Mouse (Mus musculus): ENCODE results near the gene Mtnr1a.
"Not testable (repeated sequence)": the region's sequence is repeated elsewhere in the genome, so short reads cannot be mapped to it uniquely, and the experiment has no call there.

Gene Mtnr1a

DNA sequence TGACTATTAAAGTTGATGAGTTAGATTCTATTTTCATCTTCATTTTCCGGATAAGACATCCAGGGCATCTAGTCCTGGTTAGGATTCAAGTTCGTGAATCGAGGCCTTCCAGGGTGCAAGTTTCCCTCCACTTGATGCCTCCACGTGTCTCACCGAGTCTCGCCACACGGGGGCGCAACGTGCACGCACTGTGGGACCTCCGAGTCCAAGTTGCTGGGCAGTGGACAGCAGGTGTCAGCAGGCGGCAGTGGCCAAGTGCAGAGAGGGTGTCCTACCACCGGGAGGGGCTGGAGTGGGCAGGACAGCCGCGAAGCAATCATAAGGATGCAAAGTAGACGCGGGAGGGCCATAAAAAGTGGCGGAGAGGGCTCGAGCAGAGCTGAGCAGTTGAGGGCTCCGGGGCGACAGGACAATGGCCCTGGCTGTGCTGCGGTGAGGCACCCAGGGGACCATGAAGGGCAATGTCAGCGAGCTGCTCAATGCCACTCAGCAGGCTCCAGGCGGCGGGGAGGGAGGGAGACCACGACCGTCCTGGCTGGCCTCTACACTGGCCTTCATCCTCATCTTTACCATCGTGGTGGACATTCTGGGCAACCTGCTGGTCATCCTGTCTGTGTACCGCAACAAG, at the start of gene Mtnr1a:
Gene Mtnr1a (plus strand): TSS at position 379 of the 628 bp plus-strand sequence.
- in situ Hi-C loops (cut with MboI): no loop called here

DNA sequence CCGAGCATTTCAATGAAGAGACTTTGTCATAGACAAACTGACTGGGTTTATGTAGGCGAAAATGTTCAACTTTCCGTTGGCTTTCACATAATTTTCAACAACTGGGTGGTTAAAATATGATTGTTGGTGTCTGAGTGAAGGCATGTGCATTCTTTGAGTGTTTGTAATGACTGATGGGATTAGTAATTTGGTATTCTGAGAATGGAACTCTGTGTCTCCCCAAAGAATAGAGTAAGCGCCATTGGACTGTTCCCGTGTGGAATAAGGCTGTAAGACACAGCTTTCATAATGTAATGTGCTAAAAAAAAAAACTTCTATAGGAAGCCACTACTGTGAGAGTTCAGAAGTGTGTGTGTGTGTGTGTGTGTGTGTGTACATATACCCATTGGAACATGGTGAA, 49.7 kb upstream of the Mtnr1a start:
- in situ Hi-C loops (cut with MboI): no loop called here

DNA sequence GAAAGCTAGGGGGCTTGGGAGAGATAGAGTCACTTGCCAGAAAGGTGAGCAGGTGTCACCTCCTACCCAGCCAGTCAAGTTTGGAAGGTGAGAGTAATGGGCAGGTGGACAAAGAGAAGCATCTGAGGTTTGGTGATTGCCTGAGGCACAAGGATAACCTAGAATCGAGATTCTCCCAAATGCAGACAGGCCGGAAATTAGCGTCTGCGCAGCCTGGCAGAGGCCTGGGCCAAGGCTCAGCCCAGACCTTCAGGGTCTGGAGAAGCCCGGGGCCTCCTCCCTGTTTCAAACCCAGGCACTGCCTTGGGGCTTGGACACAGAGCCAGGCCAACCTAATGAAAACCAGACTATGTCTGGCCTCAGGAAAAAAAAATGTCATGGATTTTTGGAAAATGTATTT, 47.8 kb upstream of the Mtnr1a start:
- in situ Hi-C loops (cut with MboI): no loop called here

DNA sequence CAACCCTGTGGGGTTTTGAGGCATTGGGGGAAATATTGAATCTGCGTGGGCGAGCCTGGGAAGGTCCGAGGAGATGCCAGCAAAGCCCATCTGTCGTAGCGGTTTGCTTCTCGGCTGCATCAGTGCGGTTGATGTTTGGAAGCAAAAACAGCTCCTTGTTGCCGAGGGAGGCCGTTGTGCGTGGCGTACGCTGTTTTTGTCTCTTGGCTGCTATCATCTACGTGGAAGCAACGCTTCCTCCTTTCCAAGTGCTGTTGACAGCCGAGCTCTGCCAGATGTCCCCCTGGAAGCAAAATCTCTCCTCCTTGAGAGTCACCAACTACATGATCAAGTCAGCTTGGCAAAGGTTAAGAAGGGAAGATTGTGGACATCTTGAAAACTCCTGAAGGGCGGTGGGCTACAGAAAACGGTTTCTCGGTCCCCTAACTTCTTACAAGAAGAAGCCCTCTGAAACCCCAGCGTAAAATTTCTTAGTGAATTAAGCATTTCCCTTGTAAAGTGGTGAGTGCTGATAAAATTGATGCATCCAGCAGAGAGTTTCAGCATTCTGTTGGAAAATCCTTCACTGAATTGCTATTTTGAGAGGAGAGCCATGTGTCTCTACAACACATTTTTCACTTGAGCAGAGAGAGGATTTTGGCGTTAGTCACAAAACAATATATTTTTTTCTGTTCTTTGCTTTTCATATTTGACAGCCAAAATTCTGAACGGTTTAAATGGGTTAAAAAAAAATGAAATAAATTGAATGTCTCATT, 46.8 kb upstream of the Mtnr1a start:
- in situ Hi-C loops (cut with MboI): no loop called here

DNA sequence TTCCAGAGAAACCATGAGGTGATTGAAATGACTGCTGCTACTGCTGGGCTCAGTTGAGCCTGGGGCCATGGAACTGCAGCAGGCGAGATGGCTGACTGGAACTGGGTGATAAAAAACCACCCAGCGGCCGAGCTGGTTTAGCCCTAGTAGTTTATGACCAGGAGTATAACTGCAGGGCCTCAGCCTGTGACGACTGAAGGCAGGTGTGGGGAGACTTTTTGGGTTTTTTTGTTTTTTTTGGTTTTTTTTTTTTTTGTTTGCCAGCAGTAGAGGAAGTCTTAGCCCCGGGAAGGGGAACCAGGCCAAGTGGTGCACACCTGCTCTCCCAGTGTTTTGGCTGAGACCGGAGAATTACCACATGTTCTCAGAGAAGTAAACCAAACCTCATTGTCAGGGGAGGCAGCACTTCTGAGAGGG, 40.8 kb upstream of the Mtnr1a start:
- in situ Hi-C loops (cut with MboI): no loop called here

DNA sequence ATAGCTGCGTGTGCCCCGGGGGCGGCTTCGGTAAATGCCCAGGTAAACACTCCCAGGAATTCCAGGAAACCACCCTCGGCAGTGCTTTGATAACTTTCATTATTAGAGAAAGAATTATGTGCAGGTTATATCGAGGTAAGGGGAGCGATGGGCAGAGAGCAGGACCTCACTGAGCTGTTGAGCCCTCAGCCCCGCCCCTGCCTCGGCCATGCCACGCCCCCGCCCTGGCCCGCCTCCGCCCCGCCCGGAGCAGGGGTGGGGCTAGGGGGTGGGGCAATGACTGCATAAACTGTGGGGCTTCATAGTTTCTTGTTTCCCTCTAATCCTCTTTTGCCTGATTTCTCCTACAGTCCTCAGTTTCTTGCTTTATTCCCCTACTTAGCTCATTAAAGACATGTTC, 30.6 kb upstream of the Mtnr1a start:
- in situ Hi-C loops (cut with MboI): no loop called here

DNA sequence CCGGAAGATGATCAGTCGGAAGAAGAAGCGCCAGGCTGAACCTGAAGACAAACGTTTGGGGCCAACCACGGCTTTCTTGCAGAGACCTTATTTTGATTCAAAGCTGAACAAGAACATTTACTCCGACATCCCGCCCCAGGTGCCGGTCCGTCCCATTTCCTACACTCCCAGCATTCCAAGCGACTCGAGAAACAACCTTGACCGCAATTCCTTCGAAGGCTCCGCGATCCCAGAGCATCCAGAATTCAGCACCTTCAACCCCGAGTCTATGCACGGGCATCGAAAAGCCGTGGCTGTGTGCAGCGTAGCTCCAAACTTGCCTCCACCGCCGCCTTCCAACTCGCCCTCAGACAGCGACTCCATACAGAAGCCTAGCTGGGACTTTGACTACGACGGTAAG, 24.8 kb upstream of the Mtnr1a start:
- in situ Hi-C loops (cut with MboI): no loop called here

DNA sequence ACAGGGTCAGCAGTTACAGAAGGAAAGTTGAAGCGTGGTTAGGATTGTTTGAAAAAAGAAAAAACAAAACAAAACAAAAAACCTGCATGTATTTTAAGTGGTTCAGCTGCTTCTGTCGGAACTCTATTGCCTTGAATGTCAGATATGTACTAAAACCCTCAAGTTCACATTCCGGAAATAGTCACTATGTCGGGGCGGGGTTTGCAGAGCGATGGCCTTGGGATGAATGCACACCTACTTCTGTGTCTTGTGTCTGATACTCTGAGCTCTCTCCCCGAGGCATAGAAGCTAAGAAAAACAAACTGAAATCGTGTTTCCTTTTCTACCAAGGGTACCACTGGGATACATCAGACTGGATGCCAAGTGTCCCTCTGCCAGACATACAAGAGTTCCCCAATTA, 18.5 kb upstream of the Mtnr1a start:
- in situ Hi-C loops (cut with MboI): no loop called here

DNA sequence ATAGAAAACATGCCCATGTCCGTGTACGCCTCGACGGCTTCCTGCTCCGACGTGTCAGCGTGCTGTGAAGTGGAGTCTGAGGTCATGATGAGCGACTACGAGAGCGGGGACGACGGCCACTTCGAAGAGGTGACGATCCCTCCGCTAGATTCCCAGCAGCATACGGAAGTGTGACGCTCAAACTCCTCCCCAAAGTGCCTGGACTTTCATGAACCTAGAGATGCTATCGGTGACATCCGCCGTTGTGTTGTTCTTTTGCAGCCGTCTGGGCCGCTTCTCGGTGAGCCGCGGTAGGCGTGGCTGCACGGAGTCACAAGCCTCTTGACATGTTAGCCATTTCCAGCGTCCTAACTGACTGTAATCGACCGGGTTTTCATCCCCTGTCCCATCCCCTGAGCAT, 17.7 kb upstream of the Mtnr1a start:
- in situ Hi-C loops (cut with MboI): no loop called here

DNA sequence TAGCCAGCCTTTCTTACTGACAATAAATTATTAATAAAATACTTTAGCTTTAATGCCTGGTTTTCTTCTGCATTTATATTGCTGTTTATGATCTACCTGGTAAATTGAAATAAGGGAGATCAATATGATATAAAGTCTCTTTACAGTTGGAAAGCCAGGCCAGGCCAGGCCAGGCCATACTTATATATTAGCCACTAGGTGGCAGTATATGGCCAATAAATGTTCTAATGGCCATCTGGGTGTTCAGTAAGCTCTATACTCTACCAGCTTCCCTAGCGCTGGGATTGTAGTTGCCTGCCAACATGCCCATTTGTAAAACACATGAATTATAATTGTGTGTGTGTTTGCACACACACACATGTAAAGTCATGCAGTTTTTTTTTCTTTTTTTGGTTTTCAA, 16.7 kb upstream of the Mtnr1a start:
- in situ Hi-C loops (cut with MboI): no loop called here

DNA sequence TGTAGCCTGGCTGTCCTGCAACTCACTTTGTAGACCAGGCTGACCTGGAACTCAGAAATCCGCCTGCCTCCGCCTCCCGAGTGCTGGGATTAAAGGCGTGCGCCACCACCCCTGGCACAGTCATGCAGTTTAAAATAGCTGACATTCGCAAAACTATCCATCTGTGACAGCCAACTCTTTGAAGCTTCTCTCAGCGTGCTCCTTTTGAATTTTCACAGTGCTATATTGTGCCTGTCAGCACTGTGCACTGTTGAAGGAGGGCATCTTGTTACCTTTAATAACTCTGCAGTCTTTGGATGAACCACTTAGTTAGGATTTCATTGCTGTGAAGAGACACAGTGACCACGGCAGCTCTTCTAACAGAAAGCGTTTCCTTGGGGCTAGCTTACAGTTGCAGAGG, 16.3 kb upstream of the Mtnr1a start:
- in situ Hi-C loops (cut with MboI): no loop called here

DNA sequence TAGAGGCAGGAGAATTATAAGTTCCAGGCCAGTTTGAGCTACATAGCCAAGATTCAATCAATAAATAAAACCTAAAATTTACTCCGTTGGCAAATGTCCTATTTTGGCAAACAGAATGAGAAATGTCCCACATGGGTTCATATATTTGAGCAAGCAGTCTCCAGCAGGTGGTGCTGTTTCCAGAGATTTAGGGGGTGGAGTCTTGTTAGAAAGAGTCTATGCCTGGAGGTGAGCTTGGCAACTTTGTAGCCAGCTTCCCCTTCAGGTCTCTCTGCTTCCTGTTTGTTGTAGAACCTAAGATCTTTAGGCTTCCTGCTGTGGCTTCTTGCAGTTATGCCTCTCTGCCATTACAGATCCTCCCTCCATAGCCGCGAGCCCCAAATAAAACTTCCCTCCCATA, 13.4 kb upstream of the Mtnr1a start:
- in situ Hi-C loops (cut with MboI): no loop called here

DNA sequence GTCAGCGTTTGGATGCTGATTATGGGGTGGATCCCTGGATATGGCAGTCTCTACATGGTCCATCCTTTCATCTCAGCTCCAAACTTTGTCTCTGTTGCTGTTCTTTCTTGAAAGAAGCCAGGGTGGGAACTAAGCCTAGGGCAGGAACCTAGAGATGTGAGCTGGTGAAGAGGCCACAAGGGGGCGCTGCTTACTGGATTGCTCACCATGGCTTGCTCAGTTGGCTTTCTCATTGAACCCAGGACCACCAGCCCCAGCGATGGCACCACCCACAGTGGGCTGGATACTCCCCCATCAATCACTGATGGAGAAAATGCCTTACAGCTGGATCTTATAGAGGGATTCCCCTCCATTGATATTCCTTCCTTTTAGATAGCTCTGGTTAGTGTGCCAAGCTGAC, 12.1 kb upstream of the Mtnr1a start:
- in situ Hi-C loops (cut with MboI): no loop called here

DNA sequence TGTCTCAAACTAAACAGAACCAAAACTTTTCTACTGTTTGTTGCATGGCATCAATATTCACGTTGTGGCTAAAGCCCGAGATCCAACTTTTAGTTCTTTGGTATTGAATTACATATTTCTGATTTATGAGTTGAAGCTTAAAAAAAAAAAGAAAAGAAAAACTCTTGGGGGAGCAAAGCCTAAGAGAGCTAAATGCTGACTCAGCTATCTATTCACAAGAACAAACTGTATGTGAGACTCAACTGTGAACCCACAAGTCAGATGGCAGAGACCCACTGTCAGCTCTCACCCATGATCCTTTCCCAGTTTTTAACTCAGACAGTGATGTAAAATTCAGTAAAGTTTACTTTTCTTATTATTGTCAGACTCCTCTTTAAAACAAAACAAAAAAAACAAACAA, 8.9 kb upstream of the Mtnr1a start:
- in situ Hi-C loops (cut with MboI): no loop called here

DNA sequence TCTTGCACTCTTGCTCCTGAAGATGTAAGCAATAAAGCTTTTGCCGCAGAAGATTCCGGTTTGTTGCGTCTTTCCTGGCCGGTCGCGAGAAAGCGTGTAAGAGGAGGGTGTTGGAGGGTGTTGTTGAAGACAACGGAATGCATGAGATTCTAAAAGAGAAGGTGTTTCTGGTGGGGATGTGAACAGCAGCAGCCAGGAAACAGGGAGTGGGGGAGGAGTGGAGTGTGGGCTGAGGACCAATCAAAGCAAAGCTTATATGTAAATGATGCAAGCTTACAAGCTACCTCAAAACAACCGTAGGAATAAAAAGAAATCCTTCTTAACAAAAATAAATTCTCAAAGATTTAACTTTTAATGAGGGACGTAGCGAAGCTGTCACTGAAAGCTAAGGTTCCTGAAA, 6.6 kb upstream of the Mtnr1a start:
- in situ Hi-C loops (cut with MboI): no loop called here

DNA sequence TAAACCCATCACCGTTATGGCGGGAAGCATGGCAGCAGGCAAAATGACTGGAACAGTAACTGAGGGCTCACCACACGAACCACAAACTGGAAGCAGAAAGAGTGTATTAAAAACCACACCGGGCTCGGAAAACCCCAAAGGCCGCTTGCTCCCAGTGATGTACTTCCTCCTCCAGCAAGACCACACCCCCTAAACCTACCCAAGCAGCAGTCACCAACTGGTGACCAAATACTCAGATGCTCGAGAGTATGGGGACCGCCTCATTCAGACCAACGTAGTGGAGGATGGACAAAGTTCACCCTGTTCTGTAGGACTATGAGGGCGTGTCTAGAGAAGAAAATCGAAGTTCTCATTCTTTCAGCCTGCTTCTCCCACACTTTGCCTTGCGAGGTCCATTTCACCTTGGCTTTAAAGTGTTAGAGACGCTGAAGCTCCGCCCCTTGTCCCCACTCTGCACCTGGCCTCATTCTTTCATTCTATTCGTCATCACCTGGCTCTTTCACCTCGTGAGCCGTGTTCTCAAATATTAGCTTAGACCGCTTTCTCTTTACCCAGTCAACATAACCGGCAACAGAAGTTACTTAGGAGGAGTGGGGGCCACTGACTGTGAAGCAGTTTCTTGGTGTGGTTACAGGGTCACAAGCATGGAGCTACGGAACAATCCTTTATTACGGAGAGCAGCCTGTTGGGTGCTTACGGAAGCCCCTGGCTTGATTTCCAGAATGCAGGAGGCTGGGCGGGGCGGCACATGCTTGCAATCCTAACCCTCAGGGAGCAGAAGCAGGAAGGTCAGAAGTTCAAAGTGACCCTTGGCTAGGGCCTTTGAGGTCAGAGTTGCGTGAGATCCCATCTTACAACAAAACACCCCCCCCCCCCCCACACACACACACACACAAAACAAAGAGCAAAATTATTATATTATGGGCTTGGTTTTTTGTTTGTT, 5.7 kb upstream of the Mtnr1a start:
- in situ Hi-C loops (cut with MboI): no loop called here

DNA sequence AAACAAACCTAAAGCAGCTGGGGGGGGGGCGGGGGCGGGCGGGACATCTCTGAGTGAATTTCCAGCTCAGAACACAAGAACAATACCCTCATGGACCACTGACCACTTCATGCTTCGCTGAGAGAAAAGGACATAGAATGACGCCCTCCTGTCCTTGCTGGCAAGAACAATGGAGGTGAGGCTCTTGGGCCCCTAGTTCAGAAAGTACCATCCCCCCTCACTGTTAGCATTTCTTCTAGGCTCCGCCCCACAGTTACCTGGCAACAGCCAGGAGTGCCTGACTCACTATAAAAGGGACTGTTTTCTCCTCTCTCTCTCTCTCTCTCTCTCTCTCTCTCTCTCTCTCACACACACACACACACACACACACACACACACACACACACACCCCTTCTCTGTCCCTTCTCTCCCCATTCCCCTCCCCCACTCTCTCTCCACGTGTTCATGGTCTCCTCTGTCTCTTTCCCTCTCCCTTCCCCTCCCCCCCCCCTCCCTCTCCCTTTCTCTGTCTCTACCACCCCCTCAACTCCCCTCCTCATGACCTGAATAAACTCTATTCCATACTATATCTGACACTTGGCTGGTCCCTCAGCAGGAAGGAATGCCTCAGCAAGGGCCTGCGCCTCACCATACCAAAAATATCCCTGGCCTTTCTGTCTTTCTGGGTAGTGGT, 4.6 kb upstream of the Mtnr1a start:
- in situ Hi-C loops (cut with MboI): no loop called here

DNA sequence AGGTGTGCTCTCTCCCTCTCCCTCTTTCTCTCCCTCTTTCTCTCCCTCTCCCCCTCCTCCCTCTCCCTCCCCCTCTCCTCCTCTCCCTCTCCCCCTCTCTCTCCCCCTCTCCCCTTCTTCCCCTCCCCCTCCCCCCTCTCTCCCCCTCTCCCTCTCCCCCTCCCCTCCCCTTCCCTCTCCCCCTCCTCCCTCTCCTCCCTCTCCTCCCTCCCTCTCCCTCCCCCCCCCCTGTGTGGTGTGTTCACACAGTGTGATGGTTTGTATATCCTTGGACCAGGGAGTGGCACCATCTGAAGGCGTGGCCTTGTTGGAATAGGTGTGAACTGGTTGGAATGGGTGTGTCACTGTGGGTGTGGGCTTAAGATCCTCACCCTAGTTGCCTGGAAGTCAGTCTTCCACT, 3.5 kb upstream of the Mtnr1a start:
- in situ Hi-C loops (cut with MboI): not testable (repeated sequence)

DNA sequence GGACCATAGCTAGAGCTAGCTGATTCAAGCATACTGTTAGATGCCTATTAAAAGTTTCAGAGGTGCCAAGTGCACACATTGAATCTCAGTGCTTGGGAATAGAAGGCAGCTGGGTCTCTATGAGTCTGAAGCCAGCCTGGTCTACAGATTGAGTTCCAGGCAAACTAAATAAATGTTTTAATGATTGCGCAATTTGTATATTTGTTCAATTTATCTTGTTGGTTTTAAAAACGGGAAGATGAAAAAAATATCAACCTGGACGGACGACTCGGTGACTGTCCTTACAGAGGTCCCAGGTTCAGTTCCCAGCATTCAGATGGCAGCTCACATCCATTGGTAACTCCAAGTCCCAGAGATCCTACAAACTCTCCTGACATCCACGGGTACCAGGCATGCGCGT, 2.0 kb downstream of the Mtnr1a start:
- in situ Hi-C loops (cut with MboI): no loop called here

DNA sequence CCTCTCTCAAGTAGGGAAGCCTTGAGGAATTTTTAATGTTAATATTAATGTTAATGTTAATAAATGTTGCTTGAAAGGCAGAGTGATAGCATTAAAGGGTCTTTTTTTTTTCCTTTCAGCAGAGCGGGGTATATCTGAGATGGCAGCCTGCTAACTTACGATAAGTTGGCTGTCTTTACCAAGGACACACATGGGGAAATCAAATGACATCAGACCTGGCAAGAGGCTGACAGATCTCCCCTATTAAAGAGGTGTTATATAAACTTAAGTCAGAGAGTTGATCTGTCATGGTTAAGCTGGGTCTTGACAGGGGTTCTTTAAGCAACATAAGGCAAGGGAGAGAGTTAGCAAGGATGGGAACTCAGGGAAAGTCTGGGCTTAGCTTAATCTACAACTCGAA, 11.9 kb downstream of the Mtnr1a start:
- in situ Hi-C loops (cut with MboI): no loop called here

DNA sequence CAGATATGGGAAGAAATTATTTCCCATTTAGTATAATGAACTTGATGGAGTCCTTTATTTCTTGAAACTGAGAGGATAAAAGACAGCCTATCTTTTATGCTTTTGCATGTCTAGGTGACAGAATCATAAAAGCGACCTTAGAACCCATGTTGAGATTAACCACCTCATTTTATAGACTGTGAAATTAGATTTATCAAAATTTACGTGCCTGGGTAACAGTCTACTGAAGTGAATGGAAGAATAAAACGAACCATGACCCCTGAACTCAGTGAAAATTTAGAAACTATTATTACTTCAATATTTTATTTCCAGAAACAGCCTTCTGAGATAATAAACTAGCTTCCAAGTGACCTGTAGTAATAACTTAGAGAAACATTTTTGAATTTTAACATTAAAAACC, 24.7 kb downstream of the Mtnr1a start:
- in situ Hi-C loops (cut with MboI): no loop called here

DNA sequence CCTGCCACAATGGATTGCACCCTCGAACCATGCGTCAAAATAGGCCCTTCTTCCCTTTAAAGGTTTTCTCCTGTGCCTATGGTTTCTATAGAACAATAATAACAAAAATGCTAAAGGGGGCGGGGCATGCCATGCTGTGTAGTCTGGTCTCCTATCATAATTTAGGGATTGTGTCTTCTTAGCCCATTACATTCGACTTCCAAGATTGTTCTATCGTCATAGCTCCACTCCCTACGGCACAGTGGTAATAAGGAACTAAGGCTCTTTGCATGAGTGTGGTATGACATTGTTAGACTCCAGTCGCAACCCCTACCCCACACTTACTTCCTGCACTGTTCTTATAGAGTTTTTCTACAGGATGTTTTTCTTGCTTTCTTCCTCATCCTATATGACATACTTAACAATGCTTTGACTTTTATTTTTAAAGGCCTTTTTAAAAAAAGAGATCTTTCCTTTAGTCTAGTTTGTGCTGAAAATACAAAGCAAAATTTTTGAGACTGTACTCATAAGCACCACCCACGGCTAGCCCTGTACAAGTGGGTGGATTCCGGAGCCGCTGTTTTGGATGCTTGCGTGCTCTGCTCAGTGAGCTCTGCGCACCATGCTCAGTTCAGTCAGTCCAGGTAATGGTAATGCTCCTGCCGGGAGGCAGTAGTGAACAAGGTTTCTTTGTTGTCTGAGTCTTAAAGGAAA, 40.6 kb downstream of the Mtnr1a start:
- in situ Hi-C loops (cut with MboI): no loop called here

Measured in mature B cell (primary cell).